ENCODE assay signal across 10 mouse cellular contexts in the genomic region with DNA sequence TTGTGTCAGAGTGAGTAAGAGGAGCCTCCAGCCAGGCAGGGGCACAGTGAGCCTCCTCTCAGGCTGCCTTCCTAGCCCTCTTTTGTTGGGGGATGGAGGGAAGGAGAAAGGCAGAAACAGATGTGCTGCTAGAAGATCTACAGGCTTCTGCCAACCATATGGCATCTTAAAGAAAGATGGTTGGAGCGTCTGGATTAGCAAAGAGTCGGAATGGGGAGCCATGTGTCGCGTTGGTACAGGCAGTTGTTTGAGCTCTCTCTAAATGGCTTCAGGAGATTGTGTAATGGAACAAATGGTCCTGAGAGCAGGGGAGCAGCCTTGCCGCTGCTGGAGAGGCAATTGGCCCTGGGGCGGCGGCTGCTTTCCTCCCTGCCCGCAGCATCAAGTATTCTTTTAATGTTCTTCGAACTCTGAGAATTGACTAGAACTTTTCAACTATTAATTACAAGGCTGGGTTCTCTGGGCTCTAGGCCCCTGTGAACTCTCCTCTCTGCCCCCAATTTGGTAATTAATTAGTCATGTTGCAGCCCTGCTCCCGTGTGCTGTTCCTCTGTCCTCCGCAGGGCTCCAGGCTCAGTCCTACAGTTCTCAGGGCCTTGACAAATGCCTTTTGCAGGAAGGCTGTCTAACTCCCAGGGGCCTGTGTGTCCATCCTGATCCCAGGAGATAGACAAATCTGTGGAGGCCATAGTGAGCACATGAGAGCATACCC.
DNase-seq lines count a peak whose midpoint lies in the region; ATAC-seq lines count a peak whose summit lies in the region.
"Had no signal": no experiment of that assay in that cellular context is flagged by ENCODE, and none has a peak within 500 bp of the region (broad histone marks: within the 10 kb centered on the region; RNA-seq: fewer than 3 reads in every experiment).

No protein-coding gene starts in this region.

- ATAC-seq in forebrain, embryonic 11.5 days (replicated peaks; ENCODE audit: low FRiP score), result peak; percentile 31; the same call in 1 of the 2 replicates
- ATAC-seq in neural tube, embryonic 15.5 days (ENCODE audit: low FRiP score), result no peak
- ATAC-seq: liver, embryonic 12.5 days had no signal

- H3K4me3 ChIP-seq in forebrain, embryonic 11.5 days (ENCODE audit: low read depth, low read length), result no peak overlapping the region
- no peak overlapping the region for H3K4me3 ChIP-seq in limb, embryonic 10.5 days
- no peak overlapping the region for H3K4me3 ChIP-seq in neural tube, embryonic 15.5 days (replicated peaks)
- H3K4me3 ChIP-seq: liver, embryonic 12.5 days had no signal

- H3K27me3 ChIP-seq in forebrain, embryonic 11.5 days (ENCODE audit: control insufficient read depth, insufficient read depth, low read length), result no peaks in the 10 kb centered on the region
- peaks cover 14% of the 10 kb centered on the region for H3K27me3 ChIP-seq in limb, embryonic 10.5 days (ENCODE audit: low read depth, poor library complexity, severe bottlenecking)
- H3K27me3 ChIP-seq in neural tube, embryonic 15.5 days (replicated peaks), result peaks cover 4% of the 10 kb centered on the region; the same call in 1 of the 2 replicates
- H3K27me3 ChIP-seq: liver, embryonic 12.5 days had no signal

- H3K9ac ChIP-seq in forebrain, embryonic 11.5 days (ENCODE audit: low read length), result peak overlapping the region; percentile 44
- H3K9ac ChIP-seq in neural tube, embryonic 15.5 days (replicated peaks), result no peak overlapping the region
- H3K9ac ChIP-seq: liver, embryonic 12.5 days had no signal

- intact Hi-C loops in gastrocnemius, postnatal 14 days (cut with DNase I; ENCODE audit: low total_unique reads), result loop anchor here (10.0 kb wide), 1 partner anchor 180 kb away; no protein-coding TSS in a partner anchor

- WGBS in forebrain, embryonic 11.5 days, result 9% methylated on average over 11 of the region's 11 CpGs
- WGBS in limb, embryonic 10.5 days, result 15% methylated on average over 11 of the region's 11 CpGs
- 19% methylated on average over 11 of the region's 11 CpGs for WGBS in neural tube, embryonic 15.5 days

- peak; percentile 59 to 80 for DNase-seq in layer of hippocampus, adult 18-20 months (ENCODE audit: low spot score in 2 of 2)
- no peak for DNase-seq in layer of hippocampus, postnatal 25 days (ENCODE audit: extremely low spot score in 1 of 2, low spot score in 1 of 2)
- peak; percentile 61 for DNase-seq in forebrain, embryonic 11.5 days (ENCODE audit: low spot score)
- peak; percentile 58 for DNase-seq in limb, embryonic 10.5 days (ENCODE audit: low spot score)
- DNase-seq in right cerebral cortex, postnatal 25 days, result no peak
- DNase-seq in spleen, postnatal 36 days (ENCODE audit: low spot score in 2 of 2), result no peak
- DNase-seq in gastrocnemius, postnatal 14 days, result no peak
- DNase-seq: adrenal gland, adult 8-10 months had no signal

- no peaks in the 10 kb centered on the region for H3K36me3 ChIP-seq in forebrain, embryonic 11.5 days (ENCODE audit: control insufficient read depth, insufficient read depth, low read length)
- H3K36me3 ChIP-seq in limb, embryonic 10.5 days, result no peaks in the 10 kb centered on the region
- no peaks in the 10 kb centered on the region for H3K36me3 ChIP-seq in neural tube, embryonic 15.5 days
- H3K36me3 ChIP-seq: liver, embryonic 12.5 days had no signal

- peaks cover 47% of the 10 kb centered on the region for H3K4me1 ChIP-seq in forebrain, embryonic 11.5 days (replicated peaks; ENCODE audit: control insufficient read depth, insufficient read depth, low read length)
- peaks cover 54% of the 10 kb centered on the region for H3K4me1 ChIP-seq in limb, embryonic 10.5 days
- H3K4me1 ChIP-seq in neural tube, embryonic 15.5 days, result peaks cover 52% of the 10 kb centered on the region

- H3K4me2 ChIP-seq in forebrain, embryonic 11.5 days (ENCODE audit: low read depth, low read length, severe bottlenecking), result 0 out of 2 replicates have a peak overlapping the region, but pooled peaks have one; percentile 2
- H3K4me2 ChIP-seq in neural tube, embryonic 15.5 days, result no peak overlapping the region

- H3K9me3 ChIP-seq in forebrain, embryonic 11.5 days (ENCODE audit: control insufficient read depth, low read length), result no peaks in the 10 kb centered on the region
- H3K9me3 ChIP-seq in limb, embryonic 10.5 days (replicated peaks), result no peaks in the 10 kb centered on the region
- H3K9me3 ChIP-seq in neural tube, embryonic 15.5 days (replicated peaks), result no peaks in the 10 kb centered on the region
- H3K9me3 ChIP-seq: liver, embryonic 12.5 days had no signal

- H3K27ac ChIP-seq in forebrain, embryonic 11.5 days (ENCODE audit: low read depth, low read length), result peak overlapping the region; percentile 84
- H3K27ac ChIP-seq in limb, embryonic 10.5 days, result peak overlapping the region; percentile 68
- H3K27ac ChIP-seq in neural tube, embryonic 15.5 days (replicated peaks), result peak overlapping the region; percentile 64; the same call in 1 of the 2 replicates
- H3K27ac ChIP-seq: liver, embryonic 12.5 days had no signal

Comparison
In these comparisons a context has a peak if more than half of its experiments do, and no peak if none do; other contexts are left out.
1. DNase-seq: peak in layer of hippocampus, adult 18-20 months (2 of 2), forebrain, embryonic 11.5 days (single experiment) and limb, embryonic 10.5 days (single experiment); none in layer of hippocampus, postnatal 25 days (0 of 2), right cerebral cortex, postnatal 25 days (single experiment), spleen, postnatal 36 days (0 of 2) and gastrocnemius, postnatal 14 days (single experiment).
2. Peak in every context shown above with its lines, with median percentiles within 50 percentile points of each other: H3K27ac ChIP-seq.